Mouse (Mus musculus) liver, adult 2 months (tissue): Measurements from ENCODE around the gene Abhd12b. TPM values are rescaled to one million over a fixed set of nuclear protein-coding genes. Genes with fewer than 3 reads are reported as not detected.
"Not testable (repeated sequence)": the region's sequence is repeated elsewhere in the genome, so short reads cannot be mapped to it uniquely, and the experiment has no call there.

Experiments
- DNase-seq: peaks from one replicate; pipeline ENCODE4 v3.0.0-alpha.2; 2011; ENCODE audit warnings: low read depth, low spot score; ENCODE audit errors: extremely low read depth
- H3K27ac ChIP-seq: fragments of 200-500 bp; replicated peaks from 2 replicates; pipeline ENCODE4 v1.5.1; 2012; ENCODE audit warnings: low read depth, mild to moderate bottlenecking, control low read depth, inconsistent platforms, low read length; ENCODE audit not compliant: insufficient read depth
- H3K27me3 ChIP-seq: fragments of 200-500 bp; 2 replicates; pipeline ENCODE4 v1.6.1; 2012; ENCODE audit warnings: mild to moderate bottlenecking, moderate library complexity, low read length, inconsistent platforms; ENCODE audit not compliant: control insufficient read depth, insufficient read depth
- H3K36me3 ChIP-seq: fragments of 200-500 bp; 2 replicates; pipeline ENCODE4 v1.6.1; 2012; ENCODE audit warnings: low read length, inconsistent platforms; ENCODE audit not compliant: control insufficient read depth, insufficient read depth
- H3K4me1 ChIP-seq: fragments of 200-500 bp; 2 replicates; pipeline ENCODE4 v1.6.1; 2011; ENCODE audit warnings: low read length; ENCODE audit not compliant: control insufficient read depth, insufficient read depth
- H3K4me3 ChIP-seq: fragments of 200-500 bp; 2 replicates; pipeline ENCODE4 v1.5.1; 2011; ENCODE audit warnings: low read depth, mild to moderate bottlenecking, control low read depth, low read length, moderate library complexity; ENCODE audit not compliant: insufficient read depth
- H3K79me2 ChIP-seq: fragments of 200-500 bp; 2 replicates; pipeline ENCODE4 v1.6.1; 2012; ENCODE audit warnings: inconsistent platforms, mild to moderate bottlenecking, low read length, moderate library complexity; ENCODE audit not compliant: control insufficient read depth, insufficient read depth
- H3K9ac ChIP-seq: fragments of 200-500 bp; 2 replicates; pipeline ENCODE4 v1.6.1; 2012; ENCODE audit warnings: low read depth, mild to moderate bottlenecking, control low read depth, inconsistent platforms, low read length
- CTCF ChIP-seq: fragments of 200-500 bp; IDR thresholded peaks from 2 replicates; pipeline ENCODE4 v1.5.1; 2011; ENCODE audit warnings: low read depth, low read length, control low read depth
- POLR2A ChIP-seq: fragments of 200-500 bp; IDR thresholded peaks from 2 replicates; pipeline ENCODE4 v1.6.1; 2011; ENCODE audit warnings: low read length, control low read depth; ENCODE audit not compliant: insufficient read depth; ENCODE audit errors: extremely low read depth
- whole genome bisulfite sequencing: fragments of 180-500 bp; shearing (Covaris S2); methylation state at CpG from one replicate; pipeline ENCODE4 v1.1.7; 2018; 5-methylcytosine and 5-hydroxymethylcytosine counted together
- polyA plus RNA-seq: library from polyadenylated mRNA; depleted of rRNA; stranded (reverse); fragments of >200 nt; gene quantifications from 2 replicates; pipeline ENCODE4 v1.2.3, GENCODE M21; 2012
- total RNA-seq: library from RNA; depleted of rRNA; stranded (reverse); fragments of >200 nt; gene quantifications from 2 replicates; pipeline ENCODE4 v1.2.3, GENCODE M21; 2014

Abhd12b gene
- total and polyA plus RNA-seq, 2 experiments, result not detected

- no peaks in the 10 kb centered on the region for H3K27me3 ChIP-seq
- H3K79me2 ChIP-seq, result no peaks in the 10 kb centered on the region
- no peak overlapping the region for H3K4me3 ChIP-seq
- H3K36me3 ChIP-seq, result no peaks in the 10 kb centered on the region
- no peaks in the 10 kb centered on the region; the same call in 1 of the 2 replicates for H3K4me1 ChIP-seq
- no peak overlapping the region for H3K9ac ChIP-seq
- DNase-seq, result no peak
- H3K27ac ChIP-seq, result no peak overlapping the region
- WGBS, result 92% methylated on average over 5 of the region's 5 CpGs
- TF ChIP-seq CTCF (no peak), POLR2A (no peak)
Observed at GRCm38 (mm10) chr12:70140993-70141576, 12.9 kb upstream of the Abhd12b start.

- not testable (repeated sequence) for DNase-seq
Observed at GRCm38 (mm10) chr12:70144106-70144587, 9.8 kb upstream of the Abhd12b start.

GRCm38 (mm10) chr12:70144637-70145448, 9.1 kb upstream of the Abhd12b start:
- H3K4me1 ChIP-seq, result no peaks in the 10 kb centered on the region; the same call in 1 of the 2 replicates
- peak; percentile 22; the same call in 1 of the 2 replicates for TF ChIP-seq CTCF
- no peak for TF ChIP-seq POLR2A
- no peaks in the 10 kb centered on the region for H3K36me3 ChIP-seq
- no peaks in the 10 kb centered on the region for H3K27me3 ChIP-seq
- 48% methylated on average over 20 of the region's 20 CpGs for WGBS
- DNase-seq, result peak; percentile 10
- H3K4me3 ChIP-seq, result no peak overlapping the region
- H3K27ac ChIP-seq, result no peak overlapping the region
- H3K9ac ChIP-seq, result no peak overlapping the region
- no peaks in the 10 kb centered on the region for H3K79me2 ChIP-seq

More at GRCm38 (mm10) chr12:70144106-70144587, 9.8 kb upstream of the Abhd12b start:
- H3K4me3 ChIP-seq, H3K4me1 ChIP-seq, H3K36me3 ChIP-seq, H3K27me3 ChIP-seq, H3K27ac ChIP-seq, H3K79me2 ChIP-seq, H3K9ac ChIP-seq: not testable (repeated sequence)
- WGBS, result 55% methylated on average over 3 of the region's 3 CpGs

GRCm38 (mm10) chr12:70145586-70145985, 8.4 kb upstream of the Abhd12b start:
- Histone ChIP-seq H3K79me2 (no peaks in the 10 kb centered on the region), H3K36me3 (no peaks in the 10 kb centered on the region), H3K9ac (no peak overlapping the region), H3K27me3 (no peaks in the 10 kb centered on the region), H3K4me1 (no peaks in the 10 kb centered on the region; the same call in 1 of the 2 replicates), H3K27ac (no peak overlapping the region), H3K4me3 (no peak overlapping the region)
- TF ChIP-seq POLR2A (no peak), CTCF (no peak)
- WGBS, result 86% methylated on average over 6 of the region's 6 CpGs
- no peak for DNase-seq

- TF ChIP-seq POLR2A, result no peak
- no peak for TF ChIP-seq CTCF
- 12% methylated on average over 13 of the region's 13 CpGs for WGBS
Observed at GRCm38 (mm10) chr12:70147986-70148630, 5.8 kb upstream of the Abhd12b start.

More at GRCm38 (mm10) chr12:70147986-70148630, 5.8 kb upstream of the Abhd12b start:
- no peaks in the 10 kb centered on the region for H3K27me3 ChIP-seq
- no peaks in the 10 kb centered on the region; the same call in 1 of the 2 replicates for H3K4me1 ChIP-seq
- H3K4me3 ChIP-seq, result peak overlapping the region; percentile 48; the same call in 1 of the 2 replicates
- no peak overlapping the region for H3K27ac ChIP-seq
- H3K36me3 ChIP-seq, result no peaks in the 10 kb centered on the region
- DNase-seq, result no peak
- no peak overlapping the region for H3K9ac ChIP-seq
- H3K79me2 ChIP-seq, result no peaks in the 10 kb centered on the region
